Mouse (Mus musculus) forebrain, postnatal 0 days (tissue): ENCODE data around the gene Gm3238. TPM values are rescaled to one million over a fixed set of nuclear protein-coding genes. Genes with fewer than 3 reads are reported as not detected.
"Not testable (repeated sequence)": the region's sequence is repeated elsewhere in the genome, so short reads cannot be mapped to it uniquely, and the experiment has no call there.

Experiments
- ATAC-seq: fragments of 200-750 bp; cut with Nextera tagmentation; 2 replicates; pipeline ENCODE4 v1.8.0; 2017; ENCODE audit warnings: mild to moderate bottlenecking, moderate library complexity
- DNase-seq: peaks from one replicate; pipeline ENCODE4 v3.0.0-alpha.2; 2015
- H3K27ac ChIP-seq: fragments of 300-500 bp; sonication (generic); 2 replicates; pipeline ENCODE4 v1.5.1; 2014; ENCODE audit warnings: low read depth, mild to moderate bottlenecking, antibody characterized with exemption, low read length, moderate library complexity, mixed read lengths
- H3K27me3 ChIP-seq: fragments of 300-500 bp; sonication (generic); 2 replicates; pipeline ENCODE4 v1.6.1; 2014; ENCODE audit warnings: mild to moderate bottlenecking, low read length, mixed read lengths; ENCODE audit not compliant: insufficient read depth
- H3K36me3 ChIP-seq: fragments of 300-500 bp; sonication (generic); 2 replicates; pipeline ENCODE4 v1.6.1; 2014; ENCODE audit warnings: mild to moderate bottlenecking, moderate library complexity; ENCODE audit not compliant: insufficient read depth
- H3K4me1 ChIP-seq: fragments of 300-500 bp; sonication (generic); 2 replicates; pipeline ENCODE4 v1.6.1; 2014; ENCODE audit warnings: antibody characterized with exemption; ENCODE audit not compliant: insufficient read depth
- H3K4me2 ChIP-seq: fragments of 300-500 bp; sonication (generic); 2 replicates; pipeline ENCODE4 v1.6.1; 2014; ENCODE audit warnings: low read depth, mild to moderate bottlenecking, moderate library complexity
- H3K4me3 ChIP-seq: fragments of 300-500 bp; sonication (generic); 2 replicates; pipeline ENCODE4 v1.5.1; 2014; ENCODE audit warnings: low read depth, low read length, mixed read lengths
- H3K9ac ChIP-seq: fragments of 300-500 bp; sonication (generic); 2 replicates; pipeline ENCODE4 v1.6.1; 2014; ENCODE audit warnings: mild to moderate bottlenecking
- H3K9me3 ChIP-seq: fragments of 300-500 bp; sonication (generic); 2 replicates; pipeline ENCODE4 v1.6.1; 2016; ENCODE audit warnings: low read length
- CTCF ChIP-seq: sonication (generic); IDR thresholded peaks from 2 replicates; pipeline ENCODE4 v1.5.1; 2016; ENCODE audit warnings: antibody characterized with exemption, control low read depth, low read depth
- whole genome bisulfite sequencing: fragments of 180-500 bp; shearing (Covaris S2); extraction: QIAGEN DNeasy Blood & Tissue Kit; methylation state at CpG from one replicate; pipeline ENCODE4 v1.1.7; 2014; 5-methylcytosine and 5-hydroxymethylcytosine counted together
- polyA plus RNA-seq: library from polyadenylated mRNA; unstranded; fragments of >200 nt; fragmentation: Nextera tagmentation; extraction: Ambion mirVana; gene quantifications from 2 replicates; pipeline ENCODE4 v1.2.1, GENCODE M21; 2015
- total RNA-seq: library from RNA; depleted of rRNA; stranded (reverse); fragments of >200 nt; gene quantifications from 2 replicates; pipeline ENCODE4 v1.2.3, GENCODE M21; 2014; rRNA removed

Gm3238 gene
- total RNA-seq, result not detected in 2 replicates
- not detected in 2 replicates for polyA plus RNA-seq

DNA sequence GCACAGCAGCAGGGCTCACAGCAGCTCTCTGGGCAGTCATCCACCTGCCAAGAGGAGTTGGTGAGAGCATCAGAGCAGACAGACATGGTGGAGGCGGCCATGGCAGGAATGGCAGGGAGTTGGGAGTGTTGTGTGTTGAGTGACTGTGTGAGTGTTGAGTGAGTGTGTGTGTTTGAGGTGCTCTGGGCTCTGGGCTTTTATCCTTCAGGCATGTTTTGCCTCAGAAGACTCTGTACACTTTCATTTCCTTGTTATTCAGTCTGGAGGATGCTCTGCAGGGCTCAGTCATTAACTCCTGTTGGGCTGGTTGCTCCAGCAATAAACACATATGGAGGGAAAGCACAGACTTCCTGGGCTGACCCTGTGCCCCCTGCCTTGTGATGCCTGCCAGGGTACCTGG lies at the start of gene Gm3238:
Gene Gm3238, minus strand, starts transcription at position 101 of the 400 bp plus-strand sequence.
- H3K9me3 ChIP-seq, ATAC-seq, H3K27me3 ChIP-seq, H3K4me1 ChIP-seq, H3K36me3 ChIP-seq, H3K4me3 ChIP-seq, DNase-seq, H3K27ac ChIP-seq, H3K4me2 ChIP-seq, H3K9ac ChIP-seq: not testable (repeated sequence)
- WGBS, result 57% methylated on average over 1 of the region's 1 CpGs

DNA sequence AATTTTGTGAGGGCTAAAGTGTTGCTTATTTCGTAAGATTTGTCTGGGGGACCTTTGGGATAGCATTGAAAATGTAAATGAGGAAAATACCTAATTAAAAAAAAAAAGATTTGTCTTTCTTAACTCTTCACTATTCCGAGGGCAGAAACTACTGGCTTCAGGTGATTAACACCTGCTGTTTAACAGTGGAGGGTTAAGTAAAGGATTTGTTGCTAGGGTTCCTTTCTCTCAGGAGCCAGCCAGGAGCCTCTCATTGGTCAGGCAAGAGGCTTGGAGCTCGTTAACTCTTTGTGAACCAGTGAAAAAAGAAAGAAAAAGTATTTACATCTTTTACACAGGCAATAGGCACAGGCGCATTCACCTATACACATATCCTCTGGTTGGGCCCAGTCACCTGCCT lies 48.1 kb upstream of the Gm3238 start:
- no peak for DNase-seq
- TF ChIP-seq CTCF, result no peak
- Histone ChIP-seq H3K9me3 (no peaks in the 10 kb centered on the region), H3K9ac (no peak overlapping the region), H3K4me3 (no peak overlapping the region), H3K27ac (no peak overlapping the region), H3K4me1 (no peaks in the 10 kb centered on the region), H3K27me3 (no peaks in the 10 kb centered on the region), H3K36me3 (no peaks in the 10 kb centered on the region), H3K4me2 (no peak overlapping the region)
- ATAC-seq, result no peak
- 22% methylated on average over 4 of the region's 4 CpGs for WGBS

DNA sequence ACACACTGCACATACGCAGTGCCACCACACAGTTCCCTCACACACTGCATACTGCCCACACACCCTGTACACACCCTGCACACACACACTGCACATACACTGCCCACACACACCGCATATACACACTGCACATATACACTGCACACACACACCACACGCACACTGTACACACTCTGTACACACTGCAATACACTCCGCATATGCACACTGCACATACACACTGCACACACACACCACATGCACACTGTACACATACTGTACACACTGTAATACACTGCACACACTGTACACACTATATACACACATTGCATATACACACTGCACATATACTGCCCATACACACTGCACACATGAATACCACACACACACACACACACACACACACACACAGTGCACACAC lies 47.4 kb upstream of the Gm3238 start:
- no peak overlapping the region for H3K9ac ChIP-seq
- H3K4me1 ChIP-seq, result no peaks in the 10 kb centered on the region
- H3K36me3 ChIP-seq, result no peaks in the 10 kb centered on the region
- ATAC-seq (no peak), DNase-seq (no peak)
- no peaks in the 10 kb centered on the region for H3K27me3 ChIP-seq
- no peak overlapping the region for H3K4me3 ChIP-seq
- no peak overlapping the region for H3K27ac ChIP-seq
- no peak for TF ChIP-seq CTCF
- WGBS, result 97% methylated on average over 4 of the region's 4 CpGs
- H3K4me2 ChIP-seq, result no peak overlapping the region
- H3K9me3 ChIP-seq, result no peaks in the 10 kb centered on the region

DNA sequence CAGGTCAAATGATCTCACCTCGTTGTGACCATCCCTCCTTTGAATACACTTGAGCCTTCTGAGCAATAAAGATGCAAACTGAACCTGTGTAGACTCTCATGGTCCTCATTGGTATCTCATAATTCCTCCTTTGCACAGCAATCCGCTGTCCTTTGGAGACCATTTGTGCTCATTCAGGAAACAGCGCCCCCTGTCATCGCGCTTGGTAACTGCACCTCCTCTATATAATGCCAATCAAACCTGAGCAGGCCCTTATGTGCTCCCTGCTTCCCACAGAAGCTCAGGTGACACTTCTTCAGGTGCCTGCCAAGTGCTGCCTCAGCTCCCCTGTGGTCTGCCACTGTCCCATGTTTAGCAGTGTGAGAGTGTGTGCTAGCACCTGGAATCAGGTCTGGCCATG lies 44.4 kb upstream of the Gm3238 start:
- ATAC-seq (no peak), DNase-seq (peak; percentile 25)
- no peak overlapping the region for H3K4me3 ChIP-seq
- H3K9ac ChIP-seq, result no peak overlapping the region
- H3K27me3 ChIP-seq, result no peaks in the 10 kb centered on the region
- 36% methylated on average over 5 of the region's 5 CpGs for WGBS
- TF ChIP-seq CTCF, result peak; percentile 60
- H3K9me3 ChIP-seq, result no peaks in the 10 kb centered on the region
- H3K36me3 ChIP-seq, result no peaks in the 10 kb centered on the region
- no peak overlapping the region for H3K27ac ChIP-seq
- H3K4me2 ChIP-seq, result no peak overlapping the region
- no peaks in the 10 kb centered on the region for H3K4me1 ChIP-seq

DNA sequence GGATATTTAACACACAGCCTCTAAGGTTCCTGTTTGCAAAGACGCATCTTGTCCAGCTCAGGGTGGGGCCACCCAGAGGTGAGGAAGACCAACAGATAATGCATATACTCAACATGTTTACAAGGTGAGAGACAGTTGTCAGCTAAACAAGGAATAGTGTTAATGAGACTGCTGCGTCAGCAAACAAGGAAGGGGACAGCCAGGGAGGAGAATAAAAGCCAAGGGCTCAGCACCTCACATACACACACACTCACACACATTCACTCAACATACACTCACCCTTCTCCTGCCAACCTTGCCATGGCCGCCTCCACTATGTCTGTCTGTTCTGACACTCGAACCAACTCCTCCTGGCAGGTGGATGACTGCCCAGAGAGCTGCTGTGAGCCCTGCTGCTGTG lies 43.3 kb upstream of the Gm3238 start, which contains the start of gene Gm2696:
Gene Gm2696, plus strand, starts transcription at position 301 of the 400 bp plus-strand sequence.
- H3K4me2 ChIP-seq, result no peak within 1 kb of the TSS
- H3K27ac ChIP-seq, result no peak within 1 kb of the TSS
- H3K27me3 ChIP-seq, result no peaks in the 10 kb centered on the region
- no peak for ATAC-seq
- WGBS, result 51% methylated on average over 4 of the region's 4 CpGs
- DNase-seq, result no peak
- no peaks in the 10 kb centered on the region for H3K9me3 ChIP-seq
- H3K4me3 ChIP-seq, result no peak within 1 kb of the TSS
- TF ChIP-seq CTCF, result no peak
- H3K36me3 ChIP-seq, result no peaks in the 10 kb centered on the region
- no peak within 1 kb of the TSS for H3K9ac ChIP-seq
- H3K4me1 ChIP-seq, result no peaks in the 10 kb centered on the region

DNA sequence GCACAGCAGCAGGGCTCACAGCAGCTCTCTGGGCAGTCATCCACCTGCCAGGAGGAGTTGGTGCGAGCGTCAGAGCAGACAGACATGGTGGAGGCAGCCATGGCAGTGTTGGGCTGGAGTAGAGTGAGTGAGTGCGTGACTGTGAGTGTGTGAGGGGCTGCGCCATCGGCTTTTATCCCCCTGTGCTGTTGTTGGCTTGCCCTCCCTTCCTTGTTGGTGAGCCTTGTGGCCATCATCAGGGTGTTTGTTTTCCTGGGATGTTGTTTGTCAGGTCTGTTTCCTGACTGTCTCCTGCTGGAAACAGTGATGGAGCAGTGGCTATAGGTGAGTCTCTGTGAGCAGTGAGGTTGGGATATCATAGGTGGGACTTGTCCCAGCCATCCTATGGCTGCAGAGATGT lies 40.6 kb upstream of the Gm3238 start, which contains the start of gene Gm9507:
Gene Gm9507, minus strand, starts transcription at position 101 of the 400 bp plus-strand sequence.
- DNase-seq, result no peak
- TF ChIP-seq CTCF, result no peak
- no peaks in the 10 kb centered on the region for H3K36me3 ChIP-seq
- no peak within 1 kb of the TSS for H3K27ac ChIP-seq
- H3K9me3 ChIP-seq, result no peaks in the 10 kb centered on the region
- WGBS, result 66% methylated on average over 5 of the region's 5 CpGs
- H3K9ac ChIP-seq, result no peak within 1 kb of the TSS
- ATAC-seq, result no peak
- H3K27me3 ChIP-seq, result no peaks in the 10 kb centered on the region
- no peak within 1 kb of the TSS for H3K4me2 ChIP-seq
- H3K4me3 ChIP-seq, result no peak within 1 kb of the TSS
- no peaks in the 10 kb centered on the region for H3K4me1 ChIP-seq

DNA sequence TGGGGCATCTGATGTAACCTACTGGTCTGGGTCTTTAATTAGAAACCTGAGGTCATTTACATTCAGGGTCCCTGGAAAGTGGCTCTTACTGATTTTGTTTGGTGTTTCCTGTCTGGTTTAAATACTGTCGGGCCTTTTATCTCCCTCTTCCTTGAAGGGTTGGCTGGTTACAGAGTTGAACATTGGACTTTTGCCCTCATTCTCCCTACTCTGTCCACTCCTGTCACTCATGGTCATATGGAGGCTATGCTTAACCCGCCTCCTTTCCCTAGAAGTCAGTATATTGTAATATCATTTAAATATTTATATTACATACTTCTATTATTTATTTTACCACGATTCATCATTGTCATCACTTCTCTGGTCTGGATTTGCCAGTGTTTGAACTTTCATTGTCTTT lies 33.0 kb upstream of the Gm3238 start:
- TF ChIP-seq CTCF, result no peak
- Histone ChIP-seq H3K36me3 (no peaks in the 10 kb centered on the region), H3K4me3 (no peak overlapping the region), H3K4me1 (no peaks in the 10 kb centered on the region), H3K27ac (no peak overlapping the region), H3K9ac (no peak overlapping the region), H3K27me3 (no peaks in the 10 kb centered on the region), H3K4me2 (no peak overlapping the region), H3K9me3 (no peaks in the 10 kb centered on the region)
- ATAC-seq, result no peak
- WGBS, result 78% methylated on average over 3 of the region's 3 CpGs
- DNase-seq, result no peak
